Mouse (Mus musculus) heart, adult 2 months (tissue): ENCODE data around the gene Gm11042. TPM values are rescaled to one million over a fixed set of nuclear protein-coding genes. Genes with fewer than 3 reads are reported as not detected.

Experiments used
- DNase-seq, 2 experiments: peaks; one replicate each; pipeline ENCODE4 v3.0.0; 2021
- H3K27ac ChIP-seq: fragments of 200-600 bp; 2 replicates; pipeline ENCODE4 v1.8.1; 2022
- H3K27me3 ChIP-seq: fragments of 200-500 bp; 2 replicates; pipeline ENCODE4 v1.6.1; 2012; ENCODE audit warnings: mild to moderate bottlenecking, low read length, inconsistent platforms, mixed read lengths; ENCODE audit not compliant: control insufficient read depth, insufficient read depth
- H3K36me3 ChIP-seq: fragments of 200-500 bp; 2 replicates; pipeline ENCODE4 v1.6.1; 2012; ENCODE audit warnings: low read length, inconsistent platforms; ENCODE audit not compliant: control insufficient read depth, insufficient read depth
- H3K4me1 ChIP-seq: fragments of 200-500 bp; 2 replicates; pipeline ENCODE4 v1.6.1; 2011; ENCODE audit warnings: low read length; ENCODE audit not compliant: control insufficient read depth, insufficient read depth
- H3K4me3 ChIP-seq: fragments of 200-600 bp; 2 replicates; pipeline ENCODE4 v1.8.1; 2022
- H3K79me2 ChIP-seq: fragments of 200-500 bp; replicated peaks from 2 replicates; pipeline ENCODE4 v1.6.1; 2012; ENCODE audit warnings: mild to moderate bottlenecking, inconsistent platforms, low read length, moderate library complexity, mixed read lengths; ENCODE audit not compliant: control insufficient read depth, insufficient read depth
- H3K9ac ChIP-seq: fragments of 200-500 bp; 2 replicates; pipeline ENCODE4 v1.6.1; 2012; ENCODE audit warnings: low read depth, mild to moderate bottlenecking, control low read depth, inconsistent platforms, low read length, mixed read lengths
- CTCF ChIP-seq: fragments of 200-600 bp; IDR thresholded peaks from 2 replicates; pipeline ENCODE4 v1.8.1; 2022; ENCODE audit warnings: antibody characterized with exemption, mild to moderate bottlenecking, moderate library complexity
- EP300 ChIP-seq: fragments of 200-500 bp; IDR thresholded peaks from 2 replicates; pipeline ENCODE4 v1.6.1; 2011; ENCODE audit warnings: low read depth, low read length, control low read depth; ENCODE audit not compliant: insufficient read depth
- POLR2A ChIP-seq: fragments of 200-500 bp; IDR thresholded peaks from 2 replicates; pipeline ENCODE4 v1.6.1; 2011; ENCODE audit warnings: mild to moderate bottlenecking, low read depth, low read length, control low read depth; ENCODE audit not compliant: insufficient read depth
- WGBS: fragments of 180-500 bp; shearing (Covaris S2); methylation state at CpG from one replicate; pipeline ENCODE4 v1.1.7; 2018; 5-methylcytosine and 5-hydroxymethylcytosine counted together
- intact Hi-C: fragments of 180-260 bp; cut with DNase I; formaldehyde crosslinking; loops from one replicate; pipeline ENCODE4 v1.15.1; 2025
- polyA plus RNA-seq: library from polyadenylated mRNA; depleted of rRNA; stranded (reverse); fragments of >200 nt; gene quantifications from 2 replicates; pipeline ENCODE4 v1.2.3, GENCODE M21; 2012
- total RNA-seq, 2 experiments: library from RNA; stranded (reverse); gene quantifications; 2 replicates each; pipeline ENCODE4 v1.2.3; 2021

Gm11042 gene
- total and polyA plus RNA-seq, 3 experiments, result not detected

- Histone ChIP-seq H3K27me3 (peaks cover 9% of the 10 kb centered on the region), H3K36me3 (no peaks in the 10 kb centered on the region), H3K27ac (no peak overlapping the region), H3K79me2 (no peaks in the 10 kb centered on the region), H3K4me3 (no peak overlapping the region; the same call in 1 of the 2 replicates), H3K4me1 (no peaks in the 10 kb centered on the region), H3K9ac (no peak overlapping the region)
- intact Hi-C loops, result no loop called here
- DNase-seq, result peak; percentile 30 to 48
- no peak for TF ChIP-seq EP300
- TF ChIP-seq POLR2A, result no peak
- peak; percentile 42 for TF ChIP-seq CTCF
- 1% methylated on average over 49 of the region's 49 CpGs for WGBS
These were observed 32.0 kb downstream of the Gm11042 start for GRCm38 (mm10) chr12:74284020-74284684.

GRCm38 (mm10) chr12:74282846-74283245 is 33.3 kb downstream of the Gm11042 start:
- Histone ChIP-seq H3K27me3 (peaks cover 9% of the 10 kb centered on the region), H3K27ac (no peak overlapping the region), H3K36me3 (no peaks in the 10 kb centered on the region), H3K4me1 (no peaks in the 10 kb centered on the region), H3K9ac (no peak overlapping the region), H3K79me2 (no peaks in the 10 kb centered on the region), H3K4me3 (no peak overlapping the region)
- 74% methylated on average over 1 of the region's 1 CpGs for WGBS
- intact Hi-C loops, result no loop called here
- TF ChIP-seq EP300, result no peak
- no peak for TF ChIP-seq POLR2A
- no peak for TF ChIP-seq CTCF
- no peak for DNase-seq

- intact Hi-C loops, result no loop called here
- Histone ChIP-seq H3K4me1 (no peaks in the 10 kb centered on the region), H3K9ac (no peak overlapping the region), H3K36me3 (no peaks in the 10 kb centered on the region), H3K27me3 (peaks cover 9% of the 10 kb centered on the region), H3K4me3 (no peak overlapping the region), H3K79me2 (no peaks in the 10 kb centered on the region), H3K27ac (no peak overlapping the region)
- 45% methylated on average over 4 of the region's 4 CpGs for whole genome bisulfite sequencing
- TF ChIP-seq CTCF (no peak), POLR2A (no peak), EP300 (no peak)
- no peak for DNase-seq
These were observed 34.8 kb downstream of the Gm11042 start for GRCm38 (mm10) chr12:74281403-74281802.

- DNase-seq, result no peak
- WGBS, result 55% methylated on average over 5 of the region's 5 CpGs
- Histone ChIP-seq H3K4me3 (no peak overlapping the region), H3K79me2 (no peaks in the 10 kb centered on the region), H3K36me3 (no peaks in the 10 kb centered on the region), H3K27me3 (peaks cover 2% of the 10 kb centered on the region; the same call in 1 of the 2 replicates), H3K9ac (no peak overlapping the region), H3K27ac (no peak overlapping the region), H3K4me1 (no peaks in the 10 kb centered on the region)
- intact Hi-C loops, result no loop called here
- no peak for TF ChIP-seq EP300
- TF ChIP-seq POLR2A, result no peak
- no peak for TF ChIP-seq CTCF
These were observed 38.9 kb downstream of the Gm11042 start for GRCm38 (mm10) chr12:74277265-74277664.

- H3K9ac ChIP-seq, result no peak overlapping the region
- TF ChIP-seq POLR2A (no peak), CTCF (no peak), EP300 (no peak)
- DNase-seq, result no peak
- H3K4me3 ChIP-seq, result no peak overlapping the region
- no peaks in the 10 kb centered on the region for H3K4me1 ChIP-seq
- intact Hi-C loops, result no loop called here
- no peaks in the 10 kb centered on the region for H3K36me3 ChIP-seq
- H3K79me2 ChIP-seq, result no peaks in the 10 kb centered on the region
- 86% methylated on average over 17 of the region's 17 CpGs for WGBS
- H3K27ac ChIP-seq, result no peak overlapping the region
- H3K27me3 ChIP-seq, result no peaks in the 10 kb centered on the region
These were observed 43.6 kb downstream of the Gm11042 start for GRCm38 (mm10) chr12:74272545-74272944.

GRCm38 (mm10) chr12:74268644-74269285 is 47.4 kb downstream of the Gm11042 start:
- WGBS, result 83% methylated on average over 15 of the region's 15 CpGs
- Histone ChIP-seq H3K27me3 (no peaks in the 10 kb centered on the region), H3K4me3 (no peak overlapping the region), H3K9ac (no peak overlapping the region), H3K36me3 (no peaks in the 10 kb centered on the region), H3K79me2 (no peaks in the 10 kb centered on the region), H3K27ac (no peak overlapping the region), H3K4me1 (no peaks in the 10 kb centered on the region)
- no peak for TF ChIP-seq EP300
- TF ChIP-seq CTCF, result no peak
- no peak for TF ChIP-seq POLR2A
- intact Hi-C loops, result no loop called here
- DNase-seq, result no peak
